Mouse (Mus musculus) frontal cortex, postnatal 25 days (tissue): Measurements from ENCODE around the gene Fxyd3.

ENCODE experiments used
- DNase-seq, 2 experiments: peaks; one replicate each; pipeline ENCODE4 v3.0.0; 2022; ENCODE audit warnings: low spot score in 2 of 2

Fxyd3 gene

DNA sequence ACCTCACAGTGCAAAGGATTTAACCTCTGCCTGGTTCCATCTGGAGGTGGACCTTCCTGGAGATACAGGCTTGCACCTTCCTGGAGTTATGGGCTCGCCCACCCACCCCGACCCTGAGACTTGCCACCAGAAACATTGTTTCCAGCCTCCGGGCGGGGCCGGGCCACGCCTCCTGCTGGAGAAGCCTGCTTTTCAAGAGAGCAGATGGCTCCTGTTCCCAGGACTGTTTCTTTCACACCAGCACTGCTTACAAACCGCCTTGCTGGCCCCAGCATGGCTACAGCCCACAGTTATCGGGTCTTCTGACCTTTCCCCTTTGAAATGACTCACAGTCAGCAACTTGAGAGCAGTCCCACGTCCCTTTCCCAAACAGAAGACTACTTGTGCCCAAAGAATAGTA is 4.2 kb downstream of the Fxyd3 start:
- DNase-seq, result no peak

DNA sequence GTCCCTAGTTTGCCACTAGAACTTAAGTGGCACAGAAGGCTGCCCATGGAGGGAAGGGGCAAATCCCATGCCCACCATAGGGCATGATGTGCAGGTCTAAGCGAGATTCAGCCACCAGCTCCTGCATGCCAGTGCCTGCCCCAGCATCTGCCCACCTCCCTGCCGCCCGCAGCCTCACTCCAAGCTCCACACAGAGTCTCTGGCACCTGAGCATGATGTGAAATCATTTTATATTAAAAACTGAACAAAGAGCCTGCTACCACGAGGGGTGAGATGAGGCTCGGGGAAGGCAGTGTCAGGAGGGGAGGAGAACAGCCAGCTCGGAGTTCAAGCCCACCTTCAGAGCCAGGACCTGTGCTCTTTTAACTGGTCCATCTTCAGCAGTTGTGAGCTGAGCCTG is 6.2 kb downstream of the Fxyd3 start:
- no peak for DNase-seq

DNA sequence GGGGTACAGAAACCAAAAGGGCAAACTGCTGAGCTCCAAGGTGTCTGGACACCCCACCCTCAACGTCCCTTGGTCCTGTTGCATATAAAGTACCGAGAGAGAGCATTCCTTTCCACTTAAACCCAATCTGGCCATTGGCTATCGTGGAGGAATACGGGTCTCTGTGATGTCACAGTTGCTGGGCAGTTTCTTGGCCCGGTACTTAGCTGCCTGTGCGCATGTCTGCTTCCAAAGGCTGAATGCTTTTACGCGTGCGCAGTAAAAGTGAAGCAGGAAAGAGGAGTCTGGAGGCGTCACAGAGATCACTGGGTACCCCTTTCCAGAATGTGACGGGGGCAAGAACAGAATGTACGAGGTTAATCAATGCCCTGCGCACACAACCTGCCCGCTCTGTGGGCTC is 7.0 kb downstream of the Fxyd3 start:
- DNase-seq, result no peak

DNA sequence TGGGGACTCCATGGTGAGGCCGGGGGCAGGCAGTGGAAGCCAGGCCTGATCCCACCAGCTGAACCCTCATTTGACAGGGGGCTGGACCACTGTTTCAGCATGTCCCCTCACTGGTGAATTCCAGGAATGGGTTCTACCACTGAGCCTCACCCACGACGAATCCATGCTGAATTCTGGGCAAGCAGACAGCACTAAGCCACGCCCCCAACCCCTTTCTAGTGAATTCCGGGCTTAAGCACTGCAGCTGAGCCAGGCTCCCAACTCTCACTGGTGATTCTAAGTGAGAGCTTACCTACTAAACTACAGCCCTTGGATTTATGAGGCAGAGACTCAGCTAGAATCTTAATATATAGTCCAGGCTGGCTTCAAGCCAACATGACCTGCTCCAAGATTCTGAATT is 8.7 kb downstream of the Fxyd3 start:
- DNase-seq, result no peak

DNA sequence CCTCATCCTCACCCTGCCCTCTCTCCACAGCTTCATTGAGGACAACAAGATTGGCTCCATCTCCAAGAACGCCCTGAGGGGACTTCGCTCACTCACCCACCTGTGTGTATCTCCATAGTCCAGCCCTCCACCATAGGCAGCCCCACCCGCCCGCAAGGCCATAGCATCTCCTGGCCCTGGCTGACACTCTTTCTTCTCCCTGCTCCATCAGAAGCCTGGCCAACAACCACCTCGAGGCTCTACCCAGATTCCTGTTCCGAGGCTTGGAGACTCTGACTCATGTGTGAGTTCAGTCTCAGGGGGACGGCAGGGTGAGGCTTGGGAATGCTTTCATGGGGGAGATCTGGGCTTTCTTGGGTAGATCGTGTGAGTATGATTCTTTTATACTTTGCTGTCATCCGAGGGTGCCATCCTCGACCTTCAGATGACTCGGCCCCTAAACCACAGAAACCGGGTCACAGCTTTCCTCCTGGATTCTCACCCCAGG is 13.4 kb downstream of the Fxyd3 start:
- DNase-seq, result no peak

DNA sequence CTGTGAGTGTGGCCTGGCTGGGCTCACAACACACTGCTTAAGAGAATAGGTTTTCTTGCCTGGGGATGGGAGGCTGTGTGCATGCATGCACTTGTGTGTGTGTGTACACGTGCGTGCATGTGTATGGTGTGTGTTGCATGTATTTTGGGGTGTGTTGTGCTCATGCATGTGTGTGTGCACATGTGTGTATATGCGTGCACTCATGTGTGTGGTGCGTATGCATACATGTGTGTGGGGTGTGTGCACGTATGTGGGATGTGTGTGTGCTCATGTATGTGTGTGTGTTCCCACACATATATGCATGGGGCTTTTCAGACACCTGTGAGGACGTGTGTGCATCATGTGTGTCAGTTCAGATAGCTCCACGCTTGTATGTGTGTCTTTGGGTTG is 15.9 kb downstream of the Fxyd3 start:
- DNase-seq, result no peak

DNA sequence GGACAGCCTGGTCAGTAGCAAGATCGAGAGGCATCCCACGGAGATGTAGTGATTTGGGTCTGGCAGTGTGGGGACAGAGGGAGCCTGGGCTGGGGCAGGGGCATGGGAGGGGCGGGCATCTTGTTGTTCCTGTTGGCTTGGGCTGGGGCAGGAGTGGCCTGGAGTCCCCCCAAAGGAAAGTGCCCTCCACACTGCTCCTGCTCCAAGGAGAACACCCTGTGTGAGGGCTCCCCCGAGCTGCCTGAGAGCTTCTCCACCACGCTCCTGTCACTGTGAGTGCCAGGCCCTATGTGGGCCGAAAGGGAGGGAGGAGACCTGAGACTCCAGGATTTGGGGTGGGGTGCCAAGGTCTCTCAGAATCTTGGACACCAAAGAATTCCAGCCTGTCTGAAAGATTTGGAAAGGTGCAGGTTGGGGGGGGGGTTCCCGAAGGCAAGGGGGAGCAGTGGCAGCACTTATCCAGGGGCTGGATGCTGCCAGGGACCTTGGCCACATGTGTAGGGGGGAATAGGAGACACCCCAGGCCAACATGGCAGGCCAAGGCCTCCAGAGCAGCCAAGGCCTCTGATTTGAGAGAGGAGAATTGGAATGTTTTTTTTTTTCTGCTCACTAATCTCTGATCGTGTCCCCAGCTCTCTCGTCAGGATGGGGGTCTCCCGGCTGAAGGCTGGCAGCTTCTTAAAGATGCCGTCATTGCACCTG is 16.4 kb downstream of the Fxyd3 start:
- no peak for DNase-seq

DNA sequence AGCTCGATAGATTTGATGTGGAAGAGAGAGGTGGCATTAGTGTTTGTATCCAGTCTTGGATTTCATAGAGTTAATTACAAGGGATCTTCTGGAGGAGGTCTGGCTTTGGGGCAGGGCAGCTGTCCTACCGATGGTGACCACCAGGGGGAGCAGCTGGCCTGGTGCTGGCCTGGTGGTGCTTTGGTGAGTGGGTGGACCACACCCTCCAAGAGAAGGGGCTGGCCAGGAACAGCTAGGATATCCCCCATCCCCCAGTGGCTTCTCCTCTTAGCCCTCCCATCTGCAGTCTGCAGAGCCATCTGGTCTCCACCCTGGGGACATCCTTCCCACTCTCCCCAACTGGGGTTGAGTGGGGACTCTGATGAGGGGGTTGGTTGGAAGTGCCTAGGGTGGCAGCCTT is 17.4 kb downstream of the Fxyd3 start, which contains the start of gene Lgi4:
Gene Lgi4, plus strand, starts transcription at position 235 of the 400 bp plus-strand sequence.
- DNase-seq, result peak; percentile 78 to 84

DNA sequence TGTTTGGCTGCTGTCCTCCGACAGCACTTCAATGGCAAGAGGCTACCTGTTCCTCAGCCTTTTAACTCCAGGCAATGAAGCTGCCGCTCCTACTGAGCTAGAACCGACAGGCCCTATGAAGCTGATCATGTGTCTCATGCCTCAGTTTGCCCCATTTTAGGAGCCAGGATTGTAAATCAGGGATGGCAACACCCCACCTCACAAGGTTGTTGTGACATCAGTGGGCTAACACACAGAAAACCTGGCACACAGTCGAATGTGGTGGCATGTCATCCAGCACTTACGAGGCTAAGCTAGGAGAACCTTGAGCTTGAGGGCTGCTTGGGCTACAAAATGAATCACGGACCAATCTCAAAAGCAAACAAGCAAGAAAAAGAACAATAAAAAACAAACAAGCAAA is 18.3 kb downstream of the Fxyd3 start:
- DNase-seq, result no peak

DNA sequence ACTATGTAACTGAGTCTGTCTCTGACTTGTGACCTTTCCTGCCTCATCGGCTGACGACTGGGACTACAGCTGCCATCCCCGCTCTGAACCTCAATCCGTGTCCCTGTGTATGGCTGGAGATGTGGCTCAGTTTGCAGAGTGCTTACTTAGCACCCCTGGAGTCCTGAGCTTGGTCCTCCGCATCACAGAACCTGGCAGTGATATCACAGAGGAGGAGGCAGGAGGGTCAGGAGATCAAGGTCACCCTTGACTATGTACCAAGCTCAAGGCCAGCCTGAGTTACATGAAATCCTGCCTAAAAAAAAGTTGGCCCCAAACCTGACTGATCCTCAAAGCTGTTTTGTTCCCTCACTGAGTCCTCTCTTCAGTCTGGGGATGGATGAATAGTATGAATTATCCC is 18.8 kb downstream of the Fxyd3 start:
- DNase-seq, result no peak

DNA sequence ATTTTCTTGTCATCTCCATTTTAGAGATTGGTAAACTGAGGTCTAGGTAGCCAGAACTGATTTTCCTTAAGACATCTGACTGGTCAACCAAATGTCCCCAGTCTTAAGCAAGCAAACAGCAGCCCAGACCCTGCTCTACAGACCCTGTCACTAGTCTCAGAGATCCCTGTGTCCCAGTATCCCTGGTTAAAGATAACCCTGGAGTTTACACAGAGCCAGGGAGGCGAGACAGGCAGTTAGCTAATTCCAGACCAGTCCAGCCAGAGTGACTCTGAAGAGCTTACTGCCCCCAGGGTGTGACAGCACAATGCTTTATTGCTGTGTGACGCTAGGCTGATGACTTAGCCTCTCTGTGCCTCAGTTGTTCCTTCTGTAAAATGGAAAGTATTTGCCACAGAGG is 19.4 kb downstream of the Fxyd3 start, which contains the start of gene Fxyd1:
Gene Fxyd1, minus strand, starts transcription at position 129 of the 400 bp plus-strand sequence.
- DNase-seq, result no peak

DNA sequence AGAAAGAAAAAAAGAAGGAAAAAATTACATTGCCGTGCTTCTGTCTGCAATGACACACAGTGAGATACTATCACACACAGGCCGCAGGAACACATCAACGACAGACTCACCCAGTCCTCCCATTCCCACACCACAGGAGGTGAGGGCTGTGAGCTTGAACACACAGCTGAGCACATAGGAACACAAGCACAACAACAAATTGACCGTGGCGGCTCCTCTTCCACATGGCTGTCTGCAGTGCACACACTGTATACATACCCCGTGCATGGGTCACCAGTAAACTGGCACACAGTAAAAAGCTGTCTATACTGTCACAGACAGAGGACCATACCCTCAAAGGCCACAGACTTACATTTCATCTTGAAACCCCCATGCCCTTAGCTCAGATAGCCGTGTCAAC is 20.1 kb downstream of the Fxyd3 start:
- no peak for DNase-seq

DNA sequence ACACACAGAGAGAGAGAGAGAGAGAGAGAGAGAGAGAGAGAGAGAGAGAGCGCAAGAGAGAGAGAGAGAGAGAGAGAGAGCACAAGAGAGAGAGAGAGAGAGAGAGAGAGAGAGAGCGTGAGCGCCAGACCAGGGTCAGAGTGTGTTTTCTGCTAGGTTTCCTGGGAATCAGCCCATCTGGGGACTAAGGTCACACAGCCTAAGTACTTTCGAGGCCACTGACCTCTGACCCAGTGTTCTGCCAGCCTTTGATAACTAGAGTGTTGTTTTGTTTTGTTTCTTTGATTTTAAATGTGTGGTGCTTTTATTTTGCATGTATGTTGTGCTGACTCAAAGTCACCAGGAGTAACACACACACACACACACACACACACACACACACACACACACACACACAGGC is 20.6 kb downstream of the Fxyd3 start:
- no peak for DNase-seq

DNA sequence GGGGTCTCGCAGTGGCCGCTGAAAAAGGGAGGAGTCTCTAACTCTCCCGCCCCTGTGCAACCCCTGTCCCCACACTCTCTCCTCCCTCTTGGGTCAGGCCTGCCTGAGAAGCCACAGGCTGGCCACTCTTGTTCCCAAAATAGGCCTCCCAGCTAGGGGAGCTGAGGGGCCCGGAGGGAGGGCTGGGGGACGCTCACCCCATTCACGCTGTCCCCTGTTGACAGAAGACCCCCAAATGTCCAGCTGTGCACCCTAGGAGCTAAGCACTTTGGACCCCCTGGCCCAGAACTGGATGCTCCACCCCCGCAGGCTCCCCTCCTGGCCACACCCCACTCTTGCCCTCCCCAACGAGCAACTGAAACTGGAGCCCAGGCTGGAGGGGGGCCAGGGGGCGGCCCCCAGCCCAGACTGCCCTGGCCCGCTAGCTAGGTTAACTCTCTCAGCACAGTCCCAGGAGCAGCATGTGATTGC is 21.1 kb downstream of the Fxyd3 start:
- DNase-seq, result no peak

DNA sequence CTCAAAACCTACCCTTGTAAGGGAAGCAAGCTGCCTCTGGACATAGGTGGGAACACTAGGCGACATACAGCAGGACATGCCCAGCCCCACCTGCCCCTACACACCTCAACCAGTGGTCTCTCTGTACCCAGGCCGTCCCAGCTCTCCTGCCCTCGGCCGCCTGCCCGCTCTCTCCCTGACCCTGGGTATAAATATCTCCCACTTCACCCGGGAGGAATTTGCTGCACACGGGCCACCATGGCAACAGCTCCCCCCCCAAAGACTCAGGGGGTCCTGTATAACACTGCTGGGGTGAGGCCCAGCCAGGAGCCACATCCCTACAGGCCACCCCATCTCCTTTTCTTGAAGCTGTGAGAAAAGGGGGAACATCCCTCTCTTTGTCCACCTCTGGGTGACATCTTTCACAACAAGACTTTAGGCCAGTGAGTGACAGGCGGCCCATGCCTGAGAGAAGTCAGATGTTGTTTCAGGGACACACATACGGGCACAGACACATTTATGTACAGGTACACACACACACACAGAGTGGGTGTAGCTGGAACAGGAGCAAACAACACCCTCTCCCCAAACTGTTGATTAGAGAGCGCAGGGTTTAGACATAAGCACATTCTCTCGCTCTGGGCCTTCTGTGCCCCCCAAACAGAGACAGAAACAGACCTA is 21.7 kb downstream of the Fxyd3 start:
- no peak for DNase-seq

DNA sequence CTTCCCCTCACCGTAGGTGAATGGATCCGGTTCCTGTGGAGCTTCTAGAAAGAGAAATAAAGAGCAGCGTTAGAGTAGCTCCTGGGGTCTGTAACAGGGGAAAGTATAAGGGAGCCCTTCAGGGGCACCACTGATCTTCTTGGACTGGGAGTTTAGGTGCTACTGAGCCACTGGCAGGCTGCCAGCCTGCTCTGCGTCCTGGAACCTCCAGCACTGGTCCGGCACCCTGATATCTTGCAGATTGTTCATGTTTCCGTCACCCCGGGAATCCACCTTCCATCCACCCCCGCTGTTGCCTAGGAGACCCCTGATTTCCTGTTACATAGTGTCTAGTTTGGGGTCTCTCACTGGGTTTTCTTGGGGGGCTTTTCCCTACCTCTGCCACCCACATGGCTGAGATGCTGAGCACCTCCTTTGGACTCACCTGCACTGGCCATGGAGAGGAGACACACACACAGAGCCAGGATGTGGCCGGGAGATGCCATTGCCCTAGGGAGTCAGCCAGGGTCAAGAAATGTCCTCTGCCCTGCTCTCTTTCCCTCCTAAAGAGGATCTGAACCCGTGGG is 22.5 kb downstream of the Fxyd3 start:
- no peak for DNase-seq

DNA sequence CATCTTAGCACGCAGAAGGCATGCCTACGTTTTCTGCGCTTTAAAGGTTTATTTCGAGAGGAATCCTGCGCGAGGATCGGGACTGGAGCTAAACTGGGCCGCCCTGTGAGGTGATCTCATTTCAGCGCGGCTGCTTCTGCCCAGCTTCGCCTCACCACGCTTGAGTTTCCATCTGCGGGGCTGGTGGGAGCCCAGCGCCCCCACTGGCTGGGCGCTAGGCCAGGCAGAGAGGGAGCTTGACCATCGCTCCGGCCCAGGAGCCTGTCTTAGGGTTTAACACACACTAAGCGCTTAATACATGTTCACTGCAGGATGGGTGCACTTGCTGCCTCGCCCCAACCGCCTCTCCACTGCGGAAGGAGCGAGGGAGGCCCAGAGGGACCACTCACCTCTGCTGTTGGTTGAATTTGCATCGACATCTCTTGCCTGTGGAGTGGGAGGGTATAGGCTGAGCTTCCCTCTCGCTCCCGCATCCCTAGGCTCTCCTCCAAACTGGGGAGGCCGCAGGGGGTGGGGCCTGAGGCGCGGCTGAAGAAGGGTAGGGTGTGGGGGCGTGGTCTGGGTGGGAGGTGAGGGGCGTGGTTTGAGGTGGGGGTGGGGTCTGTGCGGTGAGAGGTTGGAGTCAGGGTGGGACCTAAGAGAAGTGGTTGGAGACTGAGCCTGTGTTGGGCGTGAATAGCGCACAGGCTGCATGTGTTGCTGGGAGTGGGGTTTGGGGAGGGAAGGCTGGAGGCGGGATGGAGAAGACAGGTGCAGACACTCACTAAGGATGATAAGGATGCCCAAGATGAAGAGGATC is 23.7 kb downstream of the Fxyd3 start:
- peak; percentile 47 to 54 for DNase-seq

DNA sequence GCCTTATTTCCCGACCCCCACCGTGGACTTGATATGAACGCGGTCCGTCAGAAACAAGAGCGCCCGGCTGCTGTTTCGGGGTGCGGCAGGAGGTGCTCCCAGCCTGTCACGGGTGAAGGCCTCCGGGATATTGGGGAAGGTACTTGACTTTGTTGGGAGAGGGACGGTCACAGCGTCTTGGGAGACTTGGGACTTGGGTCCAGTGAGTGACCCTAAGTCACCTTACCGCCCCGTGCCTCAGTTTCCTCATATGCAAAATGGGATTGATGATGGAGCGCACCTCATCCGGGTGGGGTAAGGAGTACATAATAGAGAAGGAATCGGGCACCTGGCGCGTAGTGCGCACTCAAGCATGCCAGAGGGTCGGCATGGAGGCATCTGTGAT is 24.3 kb downstream of the Fxyd3 start:
- no peak for DNase-seq

DNA sequence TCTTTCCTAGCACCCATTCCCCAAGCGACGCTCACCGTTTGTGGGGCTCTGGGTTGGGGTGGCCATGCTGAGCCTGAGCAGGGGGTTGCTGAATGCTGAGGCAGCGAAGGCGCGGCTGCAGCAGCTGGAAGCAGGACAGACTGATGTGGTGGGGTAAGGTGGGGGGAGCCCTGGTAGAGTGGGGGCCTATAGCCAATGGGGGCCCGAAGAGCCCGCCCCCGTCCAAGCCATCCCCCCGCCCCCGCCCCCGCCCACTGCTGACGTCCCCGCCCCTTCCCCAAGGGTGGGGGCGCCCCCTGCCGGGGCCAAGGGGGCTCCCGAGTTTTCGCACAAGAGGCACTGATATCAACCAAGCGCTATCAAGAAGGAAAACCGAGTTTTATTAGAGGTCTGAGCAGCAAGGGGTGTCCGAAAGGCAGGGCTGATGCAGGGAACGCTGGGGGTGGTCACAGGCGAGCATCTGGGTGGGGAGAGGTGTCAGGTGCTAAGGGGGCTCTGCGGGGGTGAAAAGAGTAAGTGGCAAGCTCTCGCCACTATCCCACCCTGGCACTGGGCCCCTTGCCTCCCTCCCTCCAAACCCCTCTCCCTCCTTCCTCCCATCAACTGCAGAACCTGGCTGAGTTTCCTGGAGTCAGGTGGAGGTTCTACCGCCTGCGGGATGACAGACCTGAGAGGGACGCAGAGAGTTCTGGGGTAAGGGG is 25.0 kb downstream of the Fxyd3 start, which contains the start of gene Fxyd7:
Gene Fxyd7, minus strand, starts transcription at position 147 of the 701 bp plus-strand sequence.
- DNase-seq, result no peak

DNA sequence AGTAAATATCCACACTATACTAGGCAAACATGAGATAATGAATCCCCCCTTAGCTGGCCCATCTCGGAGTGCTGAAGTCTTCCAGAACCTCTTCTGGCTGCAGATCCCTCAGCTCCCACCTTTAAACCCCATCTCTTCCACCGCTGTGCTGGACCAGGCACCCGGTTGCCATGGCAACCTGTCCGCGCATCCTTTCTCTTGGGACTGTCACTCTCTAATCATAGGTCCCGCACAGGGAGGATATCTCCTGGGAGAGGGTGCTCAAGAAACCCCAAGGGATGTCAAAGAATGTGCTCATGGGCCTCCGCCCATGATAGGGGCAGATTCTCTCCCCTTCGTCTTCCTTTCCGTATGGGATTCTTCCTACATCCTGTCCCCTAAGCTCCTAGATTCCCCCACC is 25.6 kb downstream of the Fxyd3 start:
- DNase-seq, result peak in 1 of 2 experiments; percentile 33

DNA sequence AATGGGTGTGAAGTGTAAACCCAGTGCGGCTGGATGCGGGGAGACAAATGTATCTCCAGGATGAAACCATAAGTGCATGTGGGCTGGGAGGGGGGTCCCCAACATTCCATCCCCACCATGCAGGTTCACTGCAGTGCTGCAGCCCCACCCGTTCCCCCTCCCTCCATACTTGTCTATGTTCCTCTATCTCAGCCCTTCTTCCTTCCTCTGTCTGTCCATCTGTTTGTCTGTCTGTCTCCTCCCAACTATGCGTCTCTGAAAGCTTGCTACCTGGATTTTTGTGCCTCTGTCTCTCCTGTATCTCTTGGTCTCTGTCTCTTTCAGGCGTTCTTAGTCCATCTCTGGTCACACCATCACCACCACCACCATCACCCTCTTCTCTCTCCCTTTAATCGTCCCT is 26.0 kb downstream of the Fxyd3 start:
- no peak for DNase-seq
